Mouse (Mus musculus): ENCODE measurements at regions not wholly inside any gene's neighbourhood (a gene's known extent, or its start where the extent isn't known, plus 50 kb on each side); places are given as distances from the start of the nearest gene placed in this dataset.

DNA sequence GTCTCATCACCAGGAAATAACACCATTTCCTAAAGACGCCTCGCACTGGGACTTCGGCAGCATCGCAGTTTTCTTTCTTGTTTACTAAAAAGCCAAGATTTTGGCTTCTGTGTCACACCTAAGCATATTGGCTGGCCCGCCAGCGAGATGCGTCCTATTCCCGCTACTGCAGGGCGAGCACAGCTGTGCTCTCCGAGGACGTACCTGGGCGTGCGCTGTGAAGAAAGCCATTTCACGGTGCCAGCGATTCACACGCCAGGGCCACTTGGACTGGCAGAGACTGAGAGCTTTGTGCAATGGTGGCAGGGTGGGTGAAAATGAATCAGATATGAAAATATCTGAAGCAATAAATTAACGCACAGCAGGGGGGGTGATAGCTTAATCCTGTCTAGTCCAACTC lies 310.1 kb upstream of the Mgmt start:
- no peak for DNase-seq (ENCODE audit: extremely low spot score in 1 of 2, low spot score in 2 of 2)
- intact Hi-C loops (cut with DNase I) = no loop called here

DNA sequence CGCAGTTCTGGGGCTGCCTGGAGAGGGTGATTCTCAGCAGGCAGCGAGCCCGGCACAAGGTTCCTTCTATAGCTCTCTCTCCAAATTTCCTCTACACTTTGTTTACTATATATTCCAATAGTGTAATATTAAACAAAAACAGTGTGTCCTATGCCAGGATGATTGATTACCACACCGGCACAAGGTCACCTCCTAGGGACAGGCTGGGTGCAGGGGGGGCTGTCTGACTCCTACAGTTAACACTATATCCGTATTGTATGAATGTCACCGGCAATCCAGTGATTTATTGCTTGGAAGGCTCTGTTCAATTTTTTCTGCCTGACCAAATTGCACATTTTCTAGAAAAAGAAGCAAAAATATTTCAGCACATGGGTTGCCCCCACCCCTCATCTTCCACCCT lies 305.9 kb upstream of the Mgmt start:
- DNase-seq (ENCODE audit: extremely low spot score in 1 of 2, low spot score in 2 of 2) = no peak
- intact Hi-C loops (cut with DNase I) = no loop called here

DNA sequence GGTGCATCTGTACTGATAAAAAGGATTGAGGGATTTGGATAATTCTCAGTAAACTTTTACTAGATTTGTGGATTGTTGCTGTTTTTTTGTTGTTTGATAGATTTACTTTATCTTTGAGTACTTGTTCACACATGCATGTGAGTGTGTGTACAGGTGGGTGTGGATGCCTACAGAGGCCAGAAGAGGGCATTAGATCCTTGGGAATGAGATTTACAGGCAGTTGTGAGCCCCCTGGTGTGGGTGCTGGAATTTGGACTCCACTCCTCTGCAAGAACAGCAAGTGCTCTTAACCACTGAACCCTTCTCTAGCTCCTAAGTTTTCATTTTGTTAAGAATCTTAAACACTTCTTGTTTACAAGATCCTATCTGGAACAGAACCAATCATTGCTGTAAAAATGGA lies 303.5 kb upstream of the Mgmt start:
- intact Hi-C loops (cut with DNase I) = no loop called here
- no peak for DNase-seq (ENCODE audit: extremely low spot score in 1 of 2, low spot score in 2 of 2)

DNA sequence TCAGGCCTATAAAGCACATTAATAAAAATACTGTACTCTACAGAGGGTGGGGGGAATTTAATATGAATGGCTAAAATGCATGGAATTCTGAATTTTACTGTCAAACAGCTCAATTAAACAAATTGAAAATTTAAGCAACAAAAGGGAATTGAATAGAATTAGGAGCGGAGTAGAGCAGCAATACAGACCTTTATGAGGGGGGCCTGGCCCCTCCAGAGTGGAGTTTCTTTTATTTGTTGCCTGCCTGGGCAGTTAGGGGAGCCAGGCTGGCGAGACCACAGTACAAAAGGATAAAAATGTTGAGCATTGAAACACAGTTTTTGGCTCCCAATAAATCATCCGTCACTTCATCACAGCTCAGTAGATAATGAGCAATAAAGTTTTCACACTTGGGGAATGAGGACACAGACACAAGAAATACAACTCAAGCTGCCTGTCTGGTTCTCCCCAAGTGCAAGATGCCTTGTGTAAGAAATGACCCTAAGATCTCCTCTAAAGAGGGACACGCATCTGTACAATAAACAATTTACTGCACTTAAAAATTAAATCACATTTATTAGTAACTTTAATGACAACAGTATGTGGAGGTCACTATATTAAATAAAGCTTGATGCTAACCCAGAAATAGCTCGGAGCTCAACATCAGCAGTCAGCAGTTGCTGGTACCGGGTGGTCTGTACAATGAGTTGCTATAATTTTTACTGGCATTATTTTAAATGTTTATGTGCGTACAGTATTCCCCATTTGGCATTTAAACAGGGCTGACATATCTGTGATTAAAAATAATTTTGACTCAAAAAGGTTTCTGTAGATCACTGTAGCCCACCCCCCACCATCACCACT lies 286.9 kb upstream of the Mgmt start:
- DNase-seq (ENCODE audit: extremely low spot score in 1 of 2, low spot score in 2 of 2) = no peak
- intact Hi-C loops (cut with DNase I) = no loop called here

DNA sequence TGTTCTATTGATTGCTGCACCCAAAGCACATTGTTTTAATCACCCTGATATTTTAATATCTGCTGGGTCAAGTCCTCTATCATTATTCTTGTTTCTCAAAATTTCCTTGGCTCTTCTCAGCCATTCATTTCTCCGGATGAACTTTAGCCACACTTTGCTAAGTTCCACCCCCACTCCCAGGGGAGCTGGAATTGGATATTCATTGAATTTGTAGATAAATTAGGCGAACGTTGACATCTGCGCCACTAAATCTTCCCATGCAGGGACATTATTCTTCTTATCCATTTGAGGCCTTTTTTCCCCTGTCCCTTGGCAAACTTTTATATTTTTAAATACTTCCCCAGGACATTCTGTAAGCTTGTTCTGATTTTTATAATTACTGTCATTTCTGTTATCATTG lies 280.9 kb upstream of the Mgmt start:
- intact Hi-C loops (cut with DNase I) = no loop called here

DNA sequence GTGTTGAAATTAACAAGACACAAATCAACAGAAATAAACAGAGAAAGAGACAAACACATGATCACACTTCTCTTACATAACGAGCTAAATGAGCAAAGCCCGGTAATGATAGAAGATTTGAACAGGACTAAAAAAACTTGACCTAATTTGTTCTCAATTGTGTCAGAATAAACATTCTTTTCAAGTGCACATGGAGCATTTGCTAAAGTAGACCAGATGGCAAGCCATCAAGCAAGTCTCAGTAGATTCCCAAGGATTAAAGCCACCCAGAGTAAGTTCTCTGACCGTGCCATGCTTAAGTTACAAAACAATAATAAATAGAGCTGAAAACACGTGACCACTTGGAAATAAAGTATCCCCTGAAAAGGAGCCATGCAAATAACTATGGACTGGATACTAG lies 269.9 kb upstream of the Mgmt start:
- no peak for DNase-seq (ENCODE audit: extremely low spot score in 1 of 2, low spot score in 2 of 2)
- intact Hi-C loops (cut with DNase I) = no loop called here

More for the DNA sequence above, 280.9 kb upstream of the Mgmt start:
- DNase-seq (ENCODE audit: extremely low spot score in 1 of 2, low spot score in 2 of 2) = no peak

DNA sequence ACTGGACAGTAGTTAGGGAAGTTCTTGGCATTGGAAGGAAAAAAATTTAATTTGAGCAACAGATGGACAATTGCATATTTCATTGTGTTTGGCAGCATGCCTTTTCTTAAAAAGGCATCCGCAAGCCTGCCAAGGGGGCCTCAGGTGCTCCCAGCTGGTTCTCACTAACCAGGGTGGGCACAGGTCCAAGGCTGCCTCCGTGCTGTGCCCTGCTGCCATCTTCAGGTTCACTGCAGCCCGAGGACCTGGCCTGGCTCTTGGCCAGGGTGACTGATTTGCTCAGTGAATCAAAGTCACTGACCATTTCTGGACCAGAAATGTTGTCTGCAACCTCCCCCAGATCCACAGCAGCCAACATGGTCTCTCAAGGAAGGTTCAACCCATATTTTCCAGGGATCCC lies 263.3 kb upstream of the Mgmt start:
- peak; percentile 7 to 73 for DNase-seq (ENCODE audit: extremely low spot score in 1 of 2, low spot score in 2 of 2)
- intact Hi-C loops (cut with DNase I) = no loop called here

DNA sequence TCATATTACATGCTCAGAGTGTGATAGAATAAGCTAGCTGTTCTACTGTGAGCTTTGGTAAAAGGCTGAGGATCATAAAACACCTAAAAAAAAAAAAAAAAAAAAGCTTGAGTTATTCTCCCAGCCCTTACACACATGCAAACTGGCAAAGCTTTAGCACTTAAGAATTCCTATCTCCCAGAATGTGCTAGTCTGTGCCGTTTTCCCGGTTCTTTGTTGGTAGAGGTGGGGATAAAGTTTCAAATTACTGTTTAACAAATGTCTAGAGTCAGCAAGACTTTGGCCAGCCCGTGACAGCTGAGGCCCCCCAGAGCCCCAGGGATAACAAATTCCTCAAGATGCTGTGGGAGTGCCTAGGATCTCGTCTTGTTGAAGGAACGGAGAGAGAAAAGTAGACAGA lies 254.3 kb upstream of the Mgmt start:
- intact Hi-C loops (cut with DNase I) = no loop called here
- DNase-seq (ENCODE audit: extremely low spot score in 1 of 2, low spot score in 2 of 2) = no peak

DNA sequence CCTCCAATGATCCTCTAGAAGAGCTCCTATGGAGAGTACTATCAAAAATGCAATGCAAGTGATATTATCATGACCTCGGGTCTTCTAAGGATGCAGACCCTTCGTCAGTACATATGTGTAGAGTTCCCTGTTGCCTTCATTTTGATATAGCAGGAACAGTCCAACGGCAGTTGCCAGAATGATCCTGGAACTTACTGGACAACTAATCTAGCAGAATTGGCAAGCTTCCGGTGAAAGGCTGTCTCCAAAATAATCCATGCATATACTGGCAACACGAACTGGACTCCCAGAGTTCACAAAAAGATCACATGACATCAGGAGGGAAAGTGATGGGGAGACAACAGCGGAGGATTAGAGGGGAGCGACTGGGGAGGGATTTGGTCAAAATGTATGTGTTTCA lies 253.6 kb upstream of the Mgmt start:
- DNase-seq (ENCODE audit: extremely low spot score in 1 of 2, low spot score in 2 of 2) = no peak
- intact Hi-C loops (cut with DNase I) = no loop called here

DNA sequence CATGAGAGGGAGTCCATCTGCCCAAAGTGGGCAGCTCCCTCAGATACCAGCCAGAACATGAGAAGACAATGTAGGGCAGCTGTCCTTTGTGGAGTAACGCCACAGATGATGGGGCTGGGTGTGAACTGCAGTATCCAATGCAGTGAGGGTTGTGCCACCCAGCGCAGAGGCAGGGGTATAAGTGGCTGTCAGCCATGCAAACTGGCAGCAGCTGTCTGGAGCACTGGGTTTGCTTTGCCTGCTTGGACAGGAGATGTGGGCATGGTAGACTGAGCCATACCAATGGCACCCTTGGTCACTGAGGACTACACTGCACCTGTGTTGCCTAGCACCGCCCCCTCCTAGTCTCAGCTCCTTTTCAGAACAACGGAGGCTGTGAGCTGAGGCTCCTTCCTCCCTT lies 244.6 kb upstream of the Mgmt start:
- intact Hi-C loops (cut with DNase I) = no loop called here

DNA sequence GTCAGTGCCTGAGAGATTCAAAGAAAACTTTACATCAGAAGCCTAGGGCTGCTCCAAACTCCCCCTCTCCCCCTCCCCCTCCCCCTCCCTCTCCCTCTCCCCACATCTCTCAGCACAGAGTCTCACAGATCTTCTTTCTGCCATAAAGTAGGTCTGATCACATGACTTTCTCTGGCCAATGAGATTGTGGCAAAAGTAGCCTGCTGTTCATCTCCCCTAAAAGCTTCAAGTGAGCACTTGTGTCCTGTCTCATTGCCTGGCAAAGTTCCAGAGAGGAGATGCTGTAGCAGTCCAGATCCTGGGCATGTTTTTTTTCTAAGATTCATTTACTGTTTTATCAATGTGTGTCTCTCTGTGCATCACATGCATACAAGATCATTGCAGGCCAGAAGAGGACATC lies 234.5 kb upstream of the Mgmt start:
- intact Hi-C loops (cut with DNase I) = no loop called here
- DNase-seq (ENCODE audit: extremely low spot score in 1 of 2, low spot score in 2 of 2) = no peak

More for the DNA sequence above, 244.6 kb upstream of the Mgmt start:
- no peak for DNase-seq (ENCODE audit: extremely low spot score in 1 of 2, low spot score in 2 of 2)

DNA sequence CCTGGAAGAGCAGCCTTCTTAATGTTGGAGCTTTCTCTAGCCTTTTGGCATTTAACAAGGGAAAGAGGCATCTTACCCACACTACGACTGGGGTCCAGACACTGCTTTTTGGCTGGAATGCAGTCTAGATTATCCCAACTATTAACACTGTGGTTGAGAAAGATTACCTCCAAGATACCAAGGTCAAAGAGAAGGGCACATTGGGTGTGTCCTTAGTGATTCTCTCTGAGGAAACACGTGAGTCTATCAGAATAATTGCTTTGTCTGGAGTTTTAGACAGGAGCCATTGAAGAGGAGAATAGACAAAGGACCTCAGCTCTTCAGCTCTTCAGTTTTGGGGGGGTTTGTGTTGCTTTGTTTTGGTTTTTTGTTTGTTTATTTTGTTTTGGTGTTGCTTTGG lies 234.0 kb upstream of the Mgmt start:
- DNase-seq (ENCODE audit: extremely low spot score in 1 of 2, low spot score in 2 of 2) = no peak
- intact Hi-C loops (cut with DNase I) = no loop called here

DNA sequence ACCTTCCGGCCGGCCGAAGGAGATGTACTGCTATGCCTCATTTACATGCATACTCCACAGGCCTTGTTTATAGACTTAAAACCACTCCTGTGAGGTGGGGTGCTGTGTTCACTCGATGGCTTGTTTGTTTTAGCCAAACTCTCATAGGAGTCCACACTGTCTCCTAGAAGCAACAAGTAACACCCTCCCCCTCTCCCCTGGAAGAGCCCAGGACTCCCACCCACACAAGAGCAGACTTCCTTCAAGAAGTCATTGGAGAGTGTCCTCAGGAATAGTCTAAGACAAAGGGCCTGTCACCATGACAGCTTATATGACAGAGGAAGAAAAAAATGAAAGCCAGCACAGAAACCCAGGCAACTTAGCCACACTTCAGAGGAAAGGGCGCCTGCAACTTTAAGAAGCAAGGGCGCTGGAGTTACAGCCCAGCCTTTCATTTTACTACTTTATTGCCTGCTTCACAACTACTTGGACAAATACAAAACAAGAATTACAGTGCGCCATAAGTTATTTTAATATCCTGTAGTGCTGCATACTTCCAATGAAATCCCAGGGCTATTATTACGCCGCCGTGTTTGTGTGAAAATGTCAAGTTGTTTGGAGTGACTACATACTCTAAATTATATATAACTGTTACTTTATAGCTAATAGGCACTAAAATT lies 229.9 kb upstream of the Mgmt start:
- no peak for DNase-seq (ENCODE audit: extremely low spot score in 1 of 2, low spot score in 2 of 2)
- intact Hi-C loops (cut with DNase I) = no loop called here

DNA sequence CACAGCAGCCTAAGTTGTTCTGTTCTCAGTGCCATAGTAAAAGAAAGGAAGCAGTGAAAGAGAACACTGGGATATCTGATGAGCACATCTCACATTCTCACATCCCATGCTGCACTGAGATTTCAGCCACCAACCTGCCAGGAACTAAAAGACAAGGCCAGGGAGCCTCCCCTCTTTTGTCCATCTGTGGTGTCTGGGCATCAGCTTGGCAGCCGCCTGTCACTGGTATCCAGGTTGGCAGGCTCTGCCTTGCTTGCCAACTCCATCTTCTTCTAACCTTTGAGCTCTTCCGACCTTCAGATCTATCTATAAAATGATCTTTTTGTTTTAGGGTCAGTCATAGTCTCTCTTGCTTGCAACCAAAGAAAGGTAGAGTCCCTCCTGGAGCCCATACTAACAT lies 228.5 kb upstream of the Mgmt start:
- intact Hi-C loops (cut with DNase I) = no loop called here
- no peak for DNase-seq (ENCODE audit: extremely low spot score in 1 of 2, low spot score in 2 of 2)

DNA sequence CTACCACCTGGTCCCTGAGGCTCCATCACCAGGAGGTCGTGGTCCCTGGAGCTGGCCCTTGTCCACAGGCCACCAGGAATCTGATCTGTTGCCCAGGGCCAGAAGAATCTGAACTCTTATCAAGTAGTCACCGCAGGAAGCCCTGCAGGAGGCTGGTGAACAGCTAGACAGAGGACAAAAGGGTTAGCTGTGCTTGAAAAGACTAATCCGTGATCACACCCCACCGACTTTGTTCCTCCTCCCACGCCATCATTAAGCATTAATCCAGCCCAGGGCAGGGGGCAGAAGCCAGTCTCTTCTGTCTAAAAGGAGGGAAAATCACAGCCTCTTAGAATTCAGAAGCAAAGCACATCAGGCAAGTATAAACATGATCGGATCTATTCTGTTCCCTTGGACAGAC lies 227.7 kb upstream of the Mgmt start:
- no peak for DNase-seq (ENCODE audit: extremely low spot score in 1 of 2, low spot score in 2 of 2)
- intact Hi-C loops (cut with DNase I) = no loop called here

DNA sequence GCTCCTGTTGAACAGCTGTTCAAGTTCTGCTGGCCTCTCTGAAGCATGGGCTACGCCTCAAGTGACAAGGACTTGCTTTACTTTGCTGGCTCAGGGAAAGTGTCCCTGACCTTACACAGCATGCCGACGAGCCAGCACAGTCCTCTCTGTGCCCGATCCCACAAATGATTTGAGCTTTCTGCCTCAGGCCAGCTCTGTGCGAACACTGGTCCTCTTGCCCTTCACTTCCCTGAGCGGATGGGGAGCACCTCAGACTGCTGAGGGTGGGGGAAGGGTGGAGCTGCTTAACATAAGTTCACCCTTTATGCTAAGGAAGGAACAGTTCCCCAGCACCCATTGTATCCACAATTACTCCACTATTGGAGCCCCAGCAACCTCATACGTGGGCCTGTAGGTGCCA lies 223.7 kb upstream of the Mgmt start:
- intact Hi-C loops (cut with DNase I) = no loop called here
- DNase-seq (ENCODE audit: extremely low spot score in 1 of 2, low spot score in 2 of 2) = no peak

DNA sequence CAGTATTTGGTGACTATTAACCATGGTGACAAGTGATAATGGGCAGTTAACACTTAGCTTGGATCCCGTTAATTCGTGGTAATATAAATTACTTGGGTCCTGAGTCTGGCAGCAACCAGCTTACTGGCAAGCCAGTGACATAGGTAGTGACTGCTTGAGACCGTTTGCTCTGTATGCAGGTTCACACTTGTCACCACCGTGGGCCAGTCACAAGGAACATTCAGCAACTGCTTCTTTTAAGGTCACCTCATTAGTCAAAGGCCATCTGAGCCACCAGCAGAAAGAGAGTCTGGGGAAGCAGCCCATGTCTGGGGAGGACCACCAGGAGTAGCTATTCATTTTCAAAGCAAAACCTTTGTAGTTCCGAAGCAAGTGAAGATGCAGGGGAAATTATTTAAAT lies 220.3 kb upstream of the Mgmt start:
- intact Hi-C loops (cut with DNase I) = no loop called here
- DNase-seq (ENCODE audit: extremely low spot score in 1 of 2, low spot score in 2 of 2) = no peak

DNA sequence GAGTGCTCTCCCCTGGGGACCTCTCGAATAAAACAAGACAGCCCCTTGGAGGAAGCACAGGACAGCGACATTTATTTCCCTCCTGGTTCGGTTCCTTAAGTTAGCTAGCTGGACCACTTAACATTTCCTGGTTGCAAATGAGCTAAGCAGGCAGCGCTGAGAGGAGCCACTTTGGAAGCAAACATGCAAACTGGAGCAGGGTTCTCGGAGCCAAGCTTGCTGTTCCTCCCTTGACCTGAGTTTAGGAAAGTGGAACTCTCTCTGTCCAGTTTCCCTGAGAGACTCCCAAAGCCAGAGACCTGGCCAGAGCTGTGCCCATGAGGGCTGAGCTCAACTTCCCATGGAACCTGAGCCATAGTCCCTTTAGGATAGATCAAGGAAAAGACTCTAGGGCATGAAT lies 219.4 kb upstream of the Mgmt start:
- intact Hi-C loops (cut with DNase I) = no loop called here
- no peak for DNase-seq (ENCODE audit: extremely low spot score in 1 of 2, low spot score in 2 of 2)

DNA sequence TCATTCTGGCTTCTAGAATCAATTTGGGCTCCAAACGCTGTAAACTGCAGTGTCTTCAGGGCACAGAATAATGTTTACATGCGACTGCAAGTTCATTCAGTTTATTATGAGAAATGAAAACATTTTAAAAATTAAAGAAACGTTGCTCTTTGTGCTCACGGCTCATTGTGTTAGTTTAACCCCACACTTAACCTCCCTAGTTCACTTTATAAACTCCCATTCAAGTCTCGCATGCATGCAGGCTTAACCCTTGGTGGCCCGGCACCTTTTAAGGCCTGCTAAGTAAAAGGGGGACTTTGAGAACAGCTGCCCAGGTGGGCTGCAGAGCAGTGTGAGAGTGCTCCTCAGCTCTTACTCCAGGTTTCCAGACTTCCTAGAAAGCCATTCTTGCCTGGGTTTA lies 218.3 kb upstream of the Mgmt start:
- DNase-seq (ENCODE audit: extremely low spot score in 1 of 2, low spot score in 2 of 2) = no peak
- intact Hi-C loops (cut with DNase I) = no loop called here

DNA sequence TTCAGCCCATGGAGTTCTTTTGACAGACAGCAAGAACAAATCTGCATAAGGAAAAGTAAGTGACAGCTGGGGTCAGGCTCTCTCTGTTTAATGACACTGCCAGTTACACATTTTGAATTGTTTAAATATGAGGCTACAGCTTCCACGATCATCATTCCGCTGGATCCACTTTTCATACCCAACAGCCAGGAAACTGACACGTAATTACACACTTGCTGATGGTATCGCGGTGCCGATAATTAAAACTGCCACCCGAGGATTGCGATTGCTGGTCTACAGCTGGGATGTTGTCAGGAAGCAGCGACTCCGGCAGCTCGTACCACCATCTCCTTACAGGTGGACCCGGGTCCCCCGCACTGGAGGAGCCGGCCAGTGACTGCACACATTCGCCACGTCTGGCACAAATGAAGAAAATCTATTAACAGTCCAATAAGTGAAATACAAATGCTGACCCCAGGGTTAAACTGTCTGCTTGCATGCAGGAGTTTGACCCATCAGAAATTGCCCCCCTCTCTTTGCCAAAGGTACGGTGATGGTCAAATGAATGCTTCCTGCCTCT lies 217.3 kb upstream of the Mgmt start:
- intact Hi-C loops (cut with DNase I) = no loop called here
- no peak for DNase-seq (ENCODE audit: extremely low spot score in 1 of 2, low spot score in 2 of 2)

All from left cerebral cortex, postnatal 10 days (tissue).